Mouse (Mus musculus) ES-E14 (cell line): ENCODE results near the gene Abcg1. TPM values are rescaled to one million over a fixed set of nuclear protein-coding genes. Genes with fewer than 3 reads are reported as not detected.

Experiments used
- DNase-seq: peaks from one replicate; pipeline ENCODE4 v3.0.0-alpha.2; 2013; ENCODE audit warnings: low read depth, low spot score
- H3K27ac ChIP-seq: 2 replicates; pipeline ENCODE4 v1.5.1; 2012; ENCODE audit warnings: low read depth, mild to moderate bottlenecking, low read length, moderate library complexity, mixed read lengths; ENCODE audit not compliant: poor library complexity, insufficient read depth, severe bottlenecking
- H3K36me3 ChIP-seq: 2 replicates; pipeline ENCODE4 v1.6.1; 2012; ENCODE audit warnings: mild to moderate bottlenecking, low read length, moderate library complexity, mixed read lengths; ENCODE audit not compliant: control insufficient read depth, poor library complexity, insufficient read depth, severe bottlenecking
- H3K4me1 ChIP-seq, 2 experiments: fragments of 150-350 bp in 1 of 2; sonication (generic) in 1 of 2; 2 replicates each; pipeline ENCODE4 v1.6.1; 2012; ENCODE audit warnings: low read length in 2 of 2, mild to moderate bottlenecking in 1 of 2, mixed read lengths in 1 of 2; ENCODE audit not compliant: control insufficient read depth in 2 of 2, insufficient read depth in 2 of 2, poor library complexity in 1 of 2
- H3K4me3 ChIP-seq, 2 experiments: fragments of 150-350 bp in 1 of 2; sonication (generic) in 1 of 2; 2 replicates each; pipeline ENCODE4 v1.5.1; 2012; ENCODE audit warnings: low read length in 2 of 2, low read depth in 1 of 2, mild to moderate bottlenecking in 1 of 2, mixed read lengths in 1 of 2; ENCODE audit not compliant: insufficient read depth in 1 of 2, poor library complexity in 1 of 2, severe bottlenecking in 1 of 2
- H3K9ac ChIP-seq: 2 replicates; pipeline ENCODE4 v1.6.1; 2012; ENCODE audit warnings: low read depth, mild to moderate bottlenecking, low read length, mixed read lengths; ENCODE audit not compliant: poor library complexity, insufficient read depth, severe bottlenecking
- H3K9me3 ChIP-seq: fragments of 150-350 bp; sonication (generic); 2 replicates; pipeline ENCODE4 v1.6.1; 2012; ENCODE audit warnings: low read depth, mild to moderate bottlenecking, low read length; ENCODE audit not compliant: control insufficient read depth, insufficient read depth
- CHD2 ChIP-seq: IDR thresholded peaks from 2 replicates; pipeline ENCODE4 v1.6.1; 2014; ENCODE audit warnings: mild to moderate bottlenecking, low read depth, low read length, inconsistent platforms
- HCFC1 ChIP-seq: IDR thresholded peaks from 2 replicates; pipeline ENCODE4 v1.6.1; 2012; ENCODE audit warnings: low read length, inconsistent platforms, borderline replicate concordance; ENCODE audit not compliant: insufficient read depth
- MAFK ChIP-seq: IDR thresholded peaks from 2 replicates; pipeline ENCODE4 v1.6.1; 2014; ENCODE audit warnings: mild to moderate bottlenecking, low read depth, low read length, inconsistent platforms; ENCODE audit not compliant: insufficient read depth
- ZC3H11A ChIP-seq: IDR thresholded peaks from 2 replicates; pipeline ENCODE4 v1.6.1; 2012; ENCODE audit warnings: low read depth, mild to moderate bottlenecking, inconsistent platforms, low read length, borderline replicate concordance
- ZNF384 ChIP-seq: IDR thresholded peaks from 2 replicates; pipeline ENCODE4 v1.6.1; 2012; ENCODE audit warnings: low read depth, low read length, inconsistent platforms
- in situ Hi-C, 2 experiments: fragments of 600-800 bp; cut with MboI; formaldehyde crosslinking; loops; one replicate each; pipeline ENCODE4 v1.15.1; 2025; ENCODE audit warnings: low sequenced_read_pairs in 2 of 2, inconsistent platforms in 1 of 2; ENCODE audit not compliant: unreplicated experiment in 2 of 2
- total RNA-seq: library from RNA; depleted of rRNA; stranded (reverse); fragments of 300-350 nt; gene quantifications from 2 replicates; pipeline ENCODE4 v1.2.3, GENCODE M21; 2012

The Abcg1 gene
- total RNA-seq, 1 experiment, result 9.3 TPM

GRCm38 (mm10) chr17:31069121-31069520 lies 11.6 kb downstream of the Abcg1 start:
- H3K4me1 ChIP-seq, result peaks cover 4 to 7% of the 10 kb centered on the region in 2 experiments
- no peak overlapping the region for H3K4me3 ChIP-seq
- no peak overlapping the region for H3K9ac ChIP-seq
- H3K27ac ChIP-seq, result no peak overlapping the region
- no peak for DNase-seq
- in situ Hi-C loops, result no loop called here
- TF ChIP-seq CHD2 (no peak), MAFK (no peak), ZNF384 (no peak), ZC3H11A (no peak), HCFC1 (no peak)
- H3K36me3 ChIP-seq, result no peaks in the 10 kb centered on the region
- no peaks in the 10 kb centered on the region for H3K9me3 ChIP-seq

DNA sequence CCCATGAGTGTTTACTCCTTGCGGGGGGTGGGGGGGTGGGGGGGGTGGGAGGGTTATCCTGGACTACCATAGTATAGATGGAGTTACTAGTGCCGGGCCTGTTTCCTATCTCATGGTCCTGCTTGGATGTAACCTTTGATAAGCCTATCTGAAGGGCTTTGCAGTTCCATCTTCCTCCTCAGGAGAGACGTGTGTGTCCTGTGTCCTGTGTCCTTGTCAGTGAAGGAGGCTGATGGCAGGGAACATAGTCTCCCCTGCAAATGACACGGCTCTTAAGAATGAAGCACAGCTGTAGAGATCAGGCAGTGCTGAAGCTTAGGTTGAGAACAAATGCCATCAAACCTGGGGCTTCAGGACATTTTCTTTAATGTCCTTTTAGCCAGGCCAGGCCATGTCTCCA lies 12.4 kb downstream of the Abcg1 start:
- in situ Hi-C loops, result no loop called here
- Histone ChIP-seq H3K36me3 (no peaks in the 10 kb centered on the region), H3K4me3 (no peak overlapping the region), H3K27ac (no peak overlapping the region), H3K4me1 (peaks cover 4 to 9% of the 10 kb centered on the region in 2 experiments), H3K9ac (no peak overlapping the region), H3K9me3 (no peaks in the 10 kb centered on the region)
- DNase-seq, result no peak
- no peak for TF ChIP-seq ZNF384
- no peak for TF ChIP-seq HCFC1
- no peak for TF ChIP-seq CHD2
- TF ChIP-seq ZC3H11A, result no peak
- TF ChIP-seq MAFK, result no peak

- DNase-seq, result no peak
- Histone ChIP-seq H3K9me3 (no peaks in the 10 kb centered on the region), H3K4me3 (no peak overlapping the region), H3K36me3 (no peaks in the 10 kb centered on the region), H3K27ac (no peak overlapping the region), H3K9ac (no peak overlapping the region), H3K4me1 (peaks cover 4 to 9% of the 10 kb centered on the region in 2 experiments)
- TF ChIP-seq MAFK (no peak), ZC3H11A (no peak), ZNF384 (no peak), CHD2 (no peak), HCFC1 (no peak)
- in situ Hi-C loops, result no loop called here
Observed at GRCm38 (mm10) chr17:31070403-31071185, 13.1 kb downstream of the Abcg1 start.

DNA sequence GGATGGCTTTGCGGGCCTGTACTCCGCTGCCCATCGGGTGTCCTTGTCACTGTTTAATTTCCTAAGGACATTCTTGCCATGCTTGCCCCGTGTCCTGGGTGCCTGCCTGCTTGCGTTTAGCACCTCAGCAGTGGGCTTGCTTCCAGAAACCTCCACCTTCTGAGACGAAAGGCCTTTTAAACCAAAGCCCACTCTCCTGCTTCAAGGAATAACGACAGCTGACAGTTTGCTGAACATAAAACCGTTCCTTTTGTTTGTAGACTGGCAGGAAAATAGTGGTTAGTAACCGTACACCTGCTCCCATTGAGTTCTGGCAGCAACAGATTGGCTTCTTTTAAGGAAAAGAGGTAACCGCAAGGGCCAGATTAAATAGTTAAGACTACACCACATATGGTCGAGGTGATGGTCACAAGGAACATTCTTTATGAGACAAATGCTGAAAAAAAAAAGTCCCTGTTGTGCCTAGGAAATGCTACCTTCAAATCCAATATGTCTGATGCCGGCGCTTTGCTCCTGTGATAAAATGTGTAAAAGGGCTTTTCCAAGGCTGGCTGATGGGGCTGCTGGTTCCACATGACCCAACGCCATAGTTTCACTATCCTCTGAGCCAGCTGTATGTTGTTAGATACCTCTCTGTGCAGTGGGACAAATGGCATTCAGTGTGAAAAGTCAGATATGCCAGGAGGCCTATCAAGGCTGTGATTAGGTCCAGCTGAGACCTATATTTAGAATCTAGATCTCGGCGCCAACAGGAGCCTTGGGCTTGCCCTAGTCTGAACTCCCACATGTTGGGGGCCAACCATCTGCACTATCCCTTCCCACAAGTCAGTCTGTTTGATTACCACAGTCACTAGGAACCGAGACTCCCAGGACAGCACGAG lies 14.2 kb downstream of the Abcg1 start:
- Histone ChIP-seq H3K4me3 (no peak overlapping the region), H3K9me3 (no peaks in the 10 kb centered on the region), H3K4me1 (peaks cover 4 to 9% of the 10 kb centered on the region in 2 experiments), H3K9ac (no peak overlapping the region), H3K27ac (no peak overlapping the region), H3K36me3 (no peaks in the 10 kb centered on the region)
- TF ChIP-seq HCFC1 (no peak), CHD2 (no peak), ZNF384 (no peak), ZC3H11A (no peak), MAFK (no peak)
- in situ Hi-C loops, result no loop called here
- no peak for DNase-seq
